Mouse (Mus musculus): Measurements from ENCODE around the gene Gipc3. TPM values are rescaled to one million over a fixed set of nuclear protein-coding genes. Genes with fewer than 3 reads are reported as not detected.

Gene Gipc3
- polyA plus RNA-seq, 2 experiments: 0.06 to 0.09 TPM

- peak; percentile 91 for ATAC-seq (ENCODE audit: low FRiP score, low read depth)
- H3K36me3 ChIP-seq (ENCODE audit: control insufficient read depth, insufficient read depth, low read length): peaks cover 8% of the 10 kb centered on the region; the same call in 1 of the 2 replicates
- H3K27me3 ChIP-seq (ENCODE audit: control insufficient read depth, insufficient read depth, low read length): no peaks in the 10 kb centered on the region
- peak; percentile 87 for DNase-seq (ENCODE audit: low spot score)
- peak within 1 kb of the TSS; percentile 95 for H3K4me2 ChIP-seq (replicated peaks; ENCODE audit: low read depth, low read length, severe bottlenecking)
- no peaks in the 10 kb centered on the region for H3K9me3 ChIP-seq (ENCODE audit: control insufficient read depth, low read length)
- peaks cover 18% of the 10 kb centered on the region for H3K4me1 ChIP-seq (ENCODE audit: control insufficient read depth, insufficient read depth, low read length)
- no peak within 1 kb of the TSS for H3K27ac ChIP-seq (replicated peaks; ENCODE audit: low read depth, low read length)
- TF ChIP-seq POLR2A (IDR thresholded peaks at IDR 0.05; ENCODE audit: borderline replicate concordance, extremely low read depth, insufficient read depth, insufficient read length): no peak
- H3K4me3 ChIP-seq (replicated peaks; ENCODE audit: low read length): peak within 1 kb of the TSS; percentile 72
- H3K9ac ChIP-seq (ENCODE audit: low read depth, low read length, severe bottlenecking): peak within 1 kb of the TSS; percentile 72
- 3% methylated on average over 64 of the region's 79 CpGs for WGBS
Measured at GRCm38 (mm10) chr10:81356991-81357844, 14.2 kb upstream of the Gipc3 start, which contains the start of gene Mfsd12. Gene Mfsd12, plus strand, starts transcription at chr10:81357491.

- no peak for DNase-seq (ENCODE audit: low spot score)
- H3K27me3 ChIP-seq (ENCODE audit: control insufficient read depth, insufficient read depth, low read length): no peaks in the 10 kb centered on the region
- no peak for ATAC-seq (ENCODE audit: low FRiP score, low read depth)
- no peak overlapping the region; the same call in 1 of the 2 replicates for H3K4me3 ChIP-seq (replicated peaks; ENCODE audit: low read length)
- peak overlapping the region; percentile 95; the same call in 1 of the 2 replicates for H3K4me2 ChIP-seq (replicated peaks; ENCODE audit: low read depth, low read length, severe bottlenecking)
- no peaks in the 10 kb centered on the region for H3K9me3 ChIP-seq (ENCODE audit: control insufficient read depth, low read length)
- WGBS: 44% methylated on average over 12 of the region's 12 CpGs
- no peak for TF ChIP-seq POLR2A (IDR thresholded peaks at IDR 0.05; ENCODE audit: borderline replicate concordance, extremely low read depth, insufficient read depth, insufficient read length)
- no peak overlapping the region for H3K9ac ChIP-seq (ENCODE audit: low read depth, low read length, severe bottlenecking)
- peaks cover 7% of the 10 kb centered on the region; the same call in 1 of the 2 replicates for H3K36me3 ChIP-seq (ENCODE audit: control insufficient read depth, insufficient read depth, low read length)
- peaks cover 18% of the 10 kb centered on the region for H3K4me1 ChIP-seq (ENCODE audit: control insufficient read depth, insufficient read depth, low read length)
- H3K27ac ChIP-seq (replicated peaks; ENCODE audit: low read depth, low read length): no peak overlapping the region
Measured at GRCm38 (mm10) chr10:81356352-81356990, 13.4 kb upstream of the Gipc3 start.

- ATAC-seq (ENCODE audit: low FRiP score, low read depth): no peak
Measured at GRCm38 (mm10) chr10:81355533-81355932, 12.5 kb upstream of the Gipc3 start.

GRCm38 (mm10) chr10:81354738-81355477, 11.8 kb upstream of the Gipc3 start:
- no peak for TF ChIP-seq POLR2A (IDR thresholded peaks at IDR 0.05; ENCODE audit: borderline replicate concordance, extremely low read depth, insufficient read depth, insufficient read length)
- no peak overlapping the region for H3K27ac ChIP-seq (replicated peaks; ENCODE audit: low read depth, low read length)

More at GRCm38 (mm10) chr10:81355533-81355932, 12.5 kb upstream of the Gipc3 start:
- Histone ChIP-seq H3K4me2 (replicated peaks; ENCODE audit: low read depth, low read length, severe bottlenecking) (no peak overlapping the region), H3K4me3 (replicated peaks; ENCODE audit: low read length) (no peak overlapping the region), H3K27me3 (ENCODE audit: control insufficient read depth, insufficient read depth, low read length) (no peaks in the 10 kb centered on the region), H3K9ac (ENCODE audit: low read depth, low read length, severe bottlenecking) (no peak overlapping the region), H3K36me3 (ENCODE audit: control insufficient read depth, insufficient read depth, low read length) (peaks cover 7% of the 10 kb centered on the region; the same call in 1 of the 2 replicates), H3K27ac (replicated peaks; ENCODE audit: low read depth, low read length) (no peak overlapping the region), H3K9me3 (ENCODE audit: control insufficient read depth, low read length) (no peaks in the 10 kb centered on the region), H3K4me1 (ENCODE audit: control insufficient read depth, insufficient read depth, low read length) (peaks cover 18% of the 10 kb centered on the region)
- WGBS: 82% methylated on average over 4 of the region's 4 CpGs
- no peak for TF ChIP-seq POLR2A (IDR thresholded peaks at IDR 0.05; ENCODE audit: borderline replicate concordance, extremely low read depth, insufficient read depth, insufficient read length)
- DNase-seq (ENCODE audit: low spot score): no peak

More at GRCm38 (mm10) chr10:81354738-81355477, 11.8 kb upstream of the Gipc3 start:
- Histone ChIP-seq H3K4me3 (replicated peaks; ENCODE audit: low read length) (no peak overlapping the region), H3K4me2 (replicated peaks; ENCODE audit: low read depth, low read length, severe bottlenecking) (no peak overlapping the region), H3K36me3 (ENCODE audit: control insufficient read depth, insufficient read depth, low read length) (peaks cover 1% of the 10 kb centered on the region; the same call in 1 of the 2 replicates), H3K27me3 (ENCODE audit: control insufficient read depth, insufficient read depth, low read length) (no peaks in the 10 kb centered on the region), H3K9me3 (ENCODE audit: control insufficient read depth, low read length) (no peaks in the 10 kb centered on the region), H3K9ac (ENCODE audit: low read depth, low read length, severe bottlenecking) (no peak overlapping the region), H3K4me1 (ENCODE audit: control insufficient read depth, insufficient read depth, low read length) (peaks cover 18% of the 10 kb centered on the region)
- ATAC-seq (ENCODE audit: low FRiP score, low read depth) (no peak), DNase-seq (ENCODE audit: low spot score) (no peak)
- WGBS: 70% methylated on average over 9 of the region's 9 CpGs
